Comparison of ENCODE assay signal across 22 mouse cellular contexts in genomic region chr5:123270917-123271316, GRCm38 (mm10). TPM values are rescaled to one million over a fixed set of nuclear protein-coding genes. Genes with fewer than 3 reads are reported as not detected.
A peak's percentile ranks its signal among the peaks of the same experiment; 100 is the strongest.
DNase-seq lines count a peak whose midpoint lies in the region; ATAC-seq lines count a peak whose summit lies in the region.
"Had no signal": no experiment of that assay in that cellular context is flagged by ENCODE, and none has a peak within 500 bp of the region (broad histone marks: within the 10 kb centered on the region; RNA-seq: fewer than 3 reads in every experiment).

No protein-coding gene starts in this region.

- H3K36me3 ChIP-seq in kidney, embryonic 14.5 days (ENCODE audit: control insufficient read depth, insufficient read depth, low read length): no peaks in the 10 kb centered on the region
- no peaks in the 10 kb centered on the region for H3K36me3 ChIP-seq in midbrain, embryonic 11.5 days (ENCODE audit: control insufficient read depth, insufficient read depth, low read length)
- no peaks in the 10 kb centered on the region for H3K36me3 ChIP-seq in midbrain, embryonic 13.5 days
- no peaks in the 10 kb centered on the region for H3K36me3 ChIP-seq in embryonic facial prominence, embryonic 10.5 days (replicated peaks)
- H3K36me3 ChIP-seq: embryonic facial prominence, embryonic 12.5 days; G1E; heart, embryonic 10.5 days; hindbrain, embryonic 15.5 days had no signal

- DNase-seq in embryo, embryonic 10 days (ENCODE audit: low spot score): peak; percentile 45
- DNase-seq in embryo, embryonic 9.5 days (ENCODE audit: extremely low spot score): no peak
- DNase-seq in kidney, postnatal 14 days: no peak
- DNase-seq in midbrain, embryonic 11.5 days (ENCODE audit: low spot score, missing footprints): peak; percentile 77
- DNase-seq in embryonic facial prominence, embryonic 10.5 days (ENCODE audit: low spot score): peak; percentile 32
- DNase-seq in lung, postnatal 25 days (ENCODE audit: low spot score): no peak
- DNase-seq: adrenal gland, adult 8-10 months; adrenal gland, postnatal 36 days; B cell, adult 2 months; cerebellum, adult 2 months; cerebellum, postnatal 14 days; gastrocnemius, postnatal 36 days; heart, adult 18-20 months; heart, postnatal 10 days had no signal

- H3K4me2 ChIP-seq in kidney, embryonic 14.5 days (replicated peaks; ENCODE audit: low read depth, low read length): peak overlapping the region; percentile 10
- H3K4me2 ChIP-seq in midbrain, embryonic 11.5 days: no peak overlapping the region
- no peak overlapping the region for H3K4me2 ChIP-seq in midbrain, embryonic 13.5 days (replicated peaks)
- H3K4me2 ChIP-seq: embryonic facial prominence, embryonic 12.5 days; forebrain, embryonic 13.5 days; hindbrain, embryonic 15.5 days had no signal

- H3K4me3 ChIP-seq in kidney, embryonic 14.5 days (ENCODE audit: low read length): no peak overlapping the region
- H3K4me3 ChIP-seq in midbrain, embryonic 11.5 days (ENCODE audit: low read depth, low read length): no peak overlapping the region
- no peak overlapping the region for H3K4me3 ChIP-seq in midbrain, embryonic 13.5 days (replicated peaks)
- H3K4me3 ChIP-seq in embryonic facial prominence, embryonic 10.5 days: no peak overlapping the region
- H3K4me3 ChIP-seq: embryonic facial prominence, embryonic 12.5 days; forebrain, embryonic 13.5 days; heart, embryonic 10.5 days; hindbrain, embryonic 15.5 days had no signal

- 34% methylated on average over 11 of the region's 11 CpGs for WGBS in kidney, embryonic 14.5 days
- WGBS in midbrain, embryonic 11.5 days: 80% methylated on average over 11 of the region's 11 CpGs
- WGBS in midbrain, embryonic 13.5 days: 78% methylated on average over 11 of the region's 11 CpGs
- WGBS in embryonic facial prominence, embryonic 10.5 days: 38% methylated on average over 11 of the region's 11 CpGs

- no peak for ATAC-seq in kidney, embryonic 14.5 days (ENCODE audit: low FRiP score, low TSS enrichment)
- no peak for ATAC-seq in midbrain, embryonic 11.5 days (ENCODE audit: low FRiP score)
- no peak for ATAC-seq in midbrain, embryonic 13.5 days
- ATAC-seq: CD4-positive, CD25-positive, alpha-beta regulatory T cell, adult 4 months; forebrain, embryonic 13.5 days had no signal

- H3K9ac ChIP-seq in kidney, embryonic 14.5 days (ENCODE audit: low read depth, low read length): no peak overlapping the region
- no peak overlapping the region for H3K9ac ChIP-seq in midbrain, embryonic 11.5 days (ENCODE audit: low read length)
- no peak overlapping the region for H3K9ac ChIP-seq in midbrain, embryonic 13.5 days (replicated peaks)
- H3K9ac ChIP-seq: embryonic facial prominence, embryonic 12.5 days; forebrain, embryonic 13.5 days; hindbrain, embryonic 15.5 days had no signal

- no peak overlapping the region for H3K27ac ChIP-seq in kidney, embryonic 14.5 days (ENCODE audit: low read depth, low read length)
- H3K27ac ChIP-seq in midbrain, embryonic 11.5 days (ENCODE audit: low read depth, low read length): no peak overlapping the region
- no peak overlapping the region for H3K27ac ChIP-seq in midbrain, embryonic 13.5 days
- no peak overlapping the region for H3K27ac ChIP-seq in embryonic facial prominence, embryonic 10.5 days (replicated peaks)
- H3K27ac ChIP-seq: embryonic facial prominence, embryonic 12.5 days; forebrain, embryonic 13.5 days; heart, embryonic 10.5 days; hindbrain, embryonic 15.5 days had no signal

- no peaks in the 10 kb centered on the region for H3K27me3 ChIP-seq in kidney, embryonic 14.5 days (ENCODE audit: control insufficient read depth, insufficient read depth, low read length)
- no peaks in the 10 kb centered on the region for H3K27me3 ChIP-seq in midbrain, embryonic 11.5 days (ENCODE audit: control insufficient read depth, insufficient read depth, low read length)
- H3K27me3 ChIP-seq in midbrain, embryonic 13.5 days: no peaks in the 10 kb centered on the region
- no peaks in the 10 kb centered on the region for H3K27me3 ChIP-seq in embryonic facial prominence, embryonic 10.5 days (replicated peaks; ENCODE audit: low read depth, poor library complexity, severe bottlenecking)
- H3K27me3 ChIP-seq: embryonic facial prominence, embryonic 12.5 days; forebrain, embryonic 13.5 days; hindbrain, embryonic 15.5 days had no signal

- no peaks in the 10 kb centered on the region for H3K9me3 ChIP-seq in kidney, embryonic 14.5 days (ENCODE audit: control insufficient read depth, low read length)
- H3K9me3 ChIP-seq in midbrain, embryonic 11.5 days (ENCODE audit: control insufficient read depth, low read length): no peaks in the 10 kb centered on the region
- no peaks in the 10 kb centered on the region for H3K9me3 ChIP-seq in midbrain, embryonic 13.5 days
- no peaks in the 10 kb centered on the region for H3K9me3 ChIP-seq in embryonic facial prominence, embryonic 10.5 days
- H3K9me3 ChIP-seq: embryonic facial prominence, embryonic 12.5 days; forebrain, embryonic 13.5 days; G1E; heart, embryonic 10.5 days; hindbrain, embryonic 15.5 days had no signal

- H3K4me1 ChIP-seq in kidney, embryonic 14.5 days (ENCODE audit: control insufficient read depth, insufficient read depth, low read length): no peaks in the 10 kb centered on the region
- H3K4me1 ChIP-seq in midbrain, embryonic 11.5 days (ENCODE audit: control insufficient read depth, insufficient read depth, low read length): 0 out of 2 replicates have a peak, but pooled peaks cover 6% of the 10 kb centered on the region
- H3K4me1 ChIP-seq in midbrain, embryonic 13.5 days (replicated peaks): peaks cover 8% of the 10 kb centered on the region
- peaks cover 21% of the 10 kb centered on the region for H3K4me1 ChIP-seq in embryonic facial prominence, embryonic 10.5 days
- H3K4me1 ChIP-seq: heart, embryonic 10.5 days had no signal

RNA-seq across cellular contexts. Expression of gene Wdr66, which starts 19.0 kb away (rescaled TPM):
- polyA plus RNA-seq in kidney, embryonic 14.5 days (2014; fragmentation: Nextera tagmentation; extraction: Ambion mirVana): 2.2 and 2.7 TPM in 2 replicates
- 4.7 and 5.5 TPM in 2 replicates for polyA plus RNA-seq in midbrain, embryonic 11.5 days (2014; fragmentation: Nextera tagmentation; extraction: Ambion mirVana)
- 0.93 and 1.2 TPM in 2 replicates for polyA plus RNA-seq in midbrain, embryonic 13.5 days (2015; fragmentation: Nextera tagmentation; extraction: Ambion mirVana)
- polyA plus RNA-seq in embryonic facial prominence, embryonic 10.5 days (2016; fragmentation: Nextera tagmentation; extraction: Ambion mirVana): 4.3 and 4.5 TPM in 2 replicates
- polyA plus RNA-seq: G1E had no signal

Comparison
In these comparisons a context has a peak if more than half of its experiments do, and no peak if none do; other contexts are left out.
1. DNase-seq: peak in embryo, embryonic 10 days (single experiment), midbrain, embryonic 11.5 days (single experiment) and embryonic facial prominence, embryonic 10.5 days (single experiment); none in embryo, embryonic 9.5 days (single experiment), kidney, postnatal 14 days (single experiment) and lung, postnatal 25 days (single experiment).